Mouse (Mus musculus) ES-E14 (cell line): ENCODE measurements around the gene Pnmal2. TPM values are rescaled to one million over a fixed set of nuclear protein-coding genes. Genes with fewer than 3 reads are reported as not detected.

Experiments
- DNase-seq: peaks from one replicate; pipeline ENCODE4 v3.0.0-alpha.2; 2013; ENCODE audit warnings: low read depth, low spot score
- H3K27ac ChIP-seq: 2 replicates; pipeline ENCODE4 v1.5.1; 2012; ENCODE audit warnings: low read depth, mild to moderate bottlenecking, low read length, moderate library complexity, mixed read lengths; ENCODE audit not compliant: poor library complexity, insufficient read depth, severe bottlenecking
- H3K36me3 ChIP-seq: 2 replicates; pipeline ENCODE4 v1.6.1; 2012; ENCODE audit warnings: mild to moderate bottlenecking, low read length, moderate library complexity, mixed read lengths; ENCODE audit not compliant: control insufficient read depth, poor library complexity, insufficient read depth, severe bottlenecking
- H3K4me1 ChIP-seq, 2 experiments: fragments of 150-350 bp in 1 of 2; sonication (generic) in 1 of 2; 2 replicates each; pipeline ENCODE4 v1.6.1; 2012; ENCODE audit warnings: low read length in 2 of 2, mild to moderate bottlenecking in 1 of 2, mixed read lengths in 1 of 2; ENCODE audit not compliant: control insufficient read depth in 2 of 2, insufficient read depth in 2 of 2, poor library complexity in 1 of 2
- H3K4me3 ChIP-seq, 2 experiments: fragments of 150-350 bp in 1 of 2; sonication (generic) in 1 of 2; 2 replicates each; pipeline ENCODE4 v1.5.1; 2012; ENCODE audit warnings: low read length in 2 of 2, low read depth in 1 of 2, mild to moderate bottlenecking in 1 of 2, mixed read lengths in 1 of 2; ENCODE audit not compliant: insufficient read depth in 1 of 2, poor library complexity in 1 of 2, severe bottlenecking in 1 of 2
- H3K9ac ChIP-seq: 2 replicates; pipeline ENCODE4 v1.6.1; 2012; ENCODE audit warnings: low read depth, mild to moderate bottlenecking, low read length, mixed read lengths; ENCODE audit not compliant: poor library complexity, insufficient read depth, severe bottlenecking
- H3K9me3 ChIP-seq: fragments of 150-350 bp; sonication (generic); 2 replicates; pipeline ENCODE4 v1.6.1; 2012; ENCODE audit warnings: low read depth, mild to moderate bottlenecking, low read length; ENCODE audit not compliant: control insufficient read depth, insufficient read depth
- CHD2 ChIP-seq: IDR thresholded peaks from 2 replicates; pipeline ENCODE4 v1.6.1; 2014; ENCODE audit warnings: mild to moderate bottlenecking, low read depth, low read length, inconsistent platforms
- HCFC1 ChIP-seq: IDR thresholded peaks from 2 replicates; pipeline ENCODE4 v1.6.1; 2012; ENCODE audit warnings: low read length, inconsistent platforms, borderline replicate concordance; ENCODE audit not compliant: insufficient read depth
- MAFK ChIP-seq: IDR thresholded peaks from 2 replicates; pipeline ENCODE4 v1.6.1; 2014; ENCODE audit warnings: mild to moderate bottlenecking, low read depth, low read length, inconsistent platforms; ENCODE audit not compliant: insufficient read depth
- ZC3H11A ChIP-seq: IDR thresholded peaks from 2 replicates; pipeline ENCODE4 v1.6.1; 2012; ENCODE audit warnings: low read depth, mild to moderate bottlenecking, inconsistent platforms, low read length, borderline replicate concordance
- ZNF384 ChIP-seq: IDR thresholded peaks from 2 replicates; pipeline ENCODE4 v1.6.1; 2012; ENCODE audit warnings: low read depth, low read length, inconsistent platforms
- in situ Hi-C, 2 experiments: fragments of 600-800 bp; cut with MboI; formaldehyde crosslinking; loops; one replicate each; pipeline ENCODE4 v1.15.1; 2025; ENCODE audit warnings: low sequenced_read_pairs in 2 of 2, inconsistent platforms in 1 of 2; ENCODE audit not compliant: unreplicated experiment in 2 of 2
- total RNA-seq: library from RNA; depleted of rRNA; stranded (reverse); fragments of 300-350 nt; gene quantifications from 2 replicates; pipeline ENCODE4 v1.2.3, GENCODE M21; 2012; rRNA removed

Gene Pnmal2
- total RNA-seq = 0.71 and 0.85 TPM in 2 replicates

- peak within 1 kb of the TSS; percentile 52 for H3K9ac ChIP-seq
- peak; percentile 78 for DNase-seq
- no peaks in the 10 kb centered on the region for H3K9me3 ChIP-seq
- TF ChIP-seq ZNF384 = no peak
- TF ChIP-seq HCFC1 = no peak; the same call in 1 of the 2 replicates
- TF ChIP-seq ZC3H11A = no peak
- TF ChIP-seq CHD2 = no peak
- no peak for TF ChIP-seq MAFK
- peaks cover 0 to 4% of the 10 kb centered on the region in 2 experiments; a peak in 3 of 4 replicates for H3K4me1 ChIP-seq
- in situ Hi-C loops = no loop called here
- H3K27ac ChIP-seq = no peak within 1 kb of the TSS
- H3K4me3 ChIP-seq = peak within 1 kb of the TSS; percentile 70 to 76
- no peaks in the 10 kb centered on the region for H3K36me3 ChIP-seq
Observed at GRCm38 (mm10) chr7:16944061-16944807, at the start of gene Pnmal2. Gene Pnmal2, plus strand, starts transcription at chr7:16944682.

- in situ Hi-C loops = no loop called here
- peak overlapping the region; percentile 29; the same call in 1 of the 2 replicates for H3K9ac ChIP-seq
- no peaks in the 10 kb centered on the region for H3K9me3 ChIP-seq
- peak; percentile 77 for DNase-seq
- peak overlapping the region; percentile 41 to 71; a peak in 3 of 4 replicates for H3K4me3 ChIP-seq
- H3K4me1 ChIP-seq = peaks cover 3 to 27% of the 10 kb centered on the region in 2 experiments; a peak in 3 of 4 replicates
- no peaks in the 10 kb centered on the region for H3K36me3 ChIP-seq
- TF ChIP-seq HCFC1 (no peak), ZNF384 (no peak), ZC3H11A (no peak), MAFK (no peak), CHD2 (no peak)
- H3K27ac ChIP-seq = no peak overlapping the region
Observed at GRCm38 (mm10) chr7:16895000-16895399, 49.5 kb upstream of the Pnmal2 start.

GRCm38 (mm10) chr7:16895511-16895910 is 49.0 kb upstream of the Pnmal2 start:
- no peak for DNase-seq
- Histone ChIP-seq H3K36me3 (no peaks in the 10 kb centered on the region), H3K27ac (no peak overlapping the region), H3K4me1 (peaks cover 5 to 27% of the 10 kb centered on the region in 2 experiments; a peak in 3 of 4 replicates), H3K9me3 (no peaks in the 10 kb centered on the region), H3K9ac (no peak overlapping the region), H3K4me3 (peak overlapping the region; percentile 41 to 71; a peak in 1 of 4 replicates)
- in situ Hi-C loops = no loop called here
- TF ChIP-seq MAFK = no peak
- TF ChIP-seq HCFC1 = no peak
- no peak for TF ChIP-seq ZC3H11A
- TF ChIP-seq CHD2 = no peak
- no peak for TF ChIP-seq ZNF384

GRCm38 (mm10) chr7:16900526-16900925 is 44.0 kb upstream of the Pnmal2 start:
- in situ Hi-C loops = loop anchor here in 1 of 2 experiments (25.0 kb wide), 1 partner anchor 88 kb away; the partner anchor contains the start of genes Fkrp and Strn4
- peaks cover 3 to 18% of the 10 kb centered on the region in 2 experiments; a peak in 1 of 4 replicates for H3K4me1 ChIP-seq
- H3K36me3 ChIP-seq = no peaks in the 10 kb centered on the region
- no peaks in the 10 kb centered on the region for H3K9me3 ChIP-seq
- no peak overlapping the region for H3K9ac ChIP-seq
- H3K4me3 ChIP-seq = no peak overlapping the region
- DNase-seq = no peak
- no peak overlapping the region; the same call in 1 of the 2 replicates for H3K27ac ChIP-seq
- no peak for TF ChIP-seq CHD2
- TF ChIP-seq MAFK = no peak
- no peak for TF ChIP-seq ZC3H11A
- no peak for TF ChIP-seq HCFC1
- no peak for TF ChIP-seq ZNF384
